Mouse (Mus musculus): ENCODE results near the gene Polr1c.
A peak's percentile ranks its signal among the peaks of the same experiment; 100 is the strongest.

Polr1c gene

GRCm38 (mm10) chr17:46203078-46203477 lies 44.8 kb downstream of the Polr1c start:
- DNase-seq: no peak

DNA sequence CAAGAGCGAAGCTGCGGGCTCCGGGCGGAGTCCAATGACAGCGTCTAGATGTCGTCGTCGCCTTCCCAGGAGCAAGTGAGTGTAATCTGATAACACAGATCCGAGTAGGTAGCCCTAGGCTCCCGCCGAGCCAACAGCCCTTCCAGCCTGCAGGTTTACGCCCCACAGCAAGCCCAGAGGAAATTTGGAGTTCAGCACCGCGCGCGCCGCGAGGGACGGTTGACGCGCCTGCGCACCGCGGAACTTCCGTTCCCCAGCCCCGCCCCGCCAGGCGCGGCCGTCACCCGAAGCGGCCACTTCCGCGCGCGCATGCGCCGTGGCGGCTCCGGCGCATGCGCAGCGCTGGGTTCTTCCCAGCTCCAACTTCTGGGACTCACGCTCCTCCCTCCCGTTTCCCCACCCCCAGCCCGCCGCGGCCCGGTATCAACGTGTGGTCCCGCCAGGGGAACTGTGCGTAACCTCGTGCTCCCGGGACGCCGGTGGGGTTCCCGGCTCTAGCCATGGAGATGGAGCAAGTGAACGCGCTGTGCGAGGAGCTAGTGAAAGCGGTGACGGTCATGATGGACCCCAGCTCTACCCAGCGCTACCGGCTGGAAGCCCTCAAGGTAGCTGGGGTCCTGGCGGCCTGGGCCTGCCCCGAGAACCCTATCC lies 45.3 kb downstream of the Polr1c start, which contains the start of the genes Polh and Xpo5:
Polh (minus strand) TSS at position 225 of the 651 bp plus-strand sequence.
Xpo5 (plus strand) TSS at position 362 of the 651 bp plus-strand sequence.
- DNase-seq: peak; percentile 92

GRCm38 (mm10) chr17:46201151-46201550 lies 46.7 kb downstream of the Polr1c start:
- DNase-seq: no peak
